Mouse (Mus musculus) hindbrain, embryonic 13.5 days (tissue): ENCODE measurements around the gene Olfr1532-ps1. TPM values are rescaled to one million over a fixed set of nuclear protein-coding genes. Genes with fewer than 3 reads are reported as not detected.
"Not testable (repeated sequence)": the region's sequence is repeated elsewhere in the genome, so short reads cannot be mapped to it uniquely, and the experiment has no call there.

Experiments used
- ATAC-seq: fragments of 200-750 bp; cut with Nextera tagmentation; 2 replicates; pipeline ENCODE4 v1.8.0; 2017; ENCODE audit warnings: moderate TSS enrichment; ENCODE audit not compliant: low FRiP score
- H3K27ac ChIP-seq: fragments of 300-500 bp; sonication (generic); 2 replicates; pipeline ENCODE4 v1.5.1; 2015; ENCODE audit warnings: inconsistent platforms, mild to moderate bottlenecking, moderate library complexity
- H3K27me3 ChIP-seq: fragments of 300-500 bp; sonication (generic); 2 replicates; pipeline ENCODE4 v1.6.1; 2015; ENCODE audit warnings: mild to moderate bottlenecking, inconsistent platforms
- H3K36me3 ChIP-seq: fragments of 300-500 bp; sonication (generic); 2 replicates; pipeline ENCODE4 v1.6.1; 2015; ENCODE audit warnings: mild to moderate bottlenecking, inconsistent platforms
- H3K4me1 ChIP-seq: fragments of 300-500 bp; sonication (generic); replicated peaks from 2 replicates; pipeline ENCODE4 v1.6.1; 2015; ENCODE audit warnings: inconsistent platforms
- H3K4me2 ChIP-seq: fragments of 300-500 bp; sonication (generic); 2 replicates; pipeline ENCODE4 v1.6.1; 2015; ENCODE audit warnings: inconsistent platforms, mild to moderate bottlenecking, moderate library complexity
- H3K4me3 ChIP-seq: fragments of 300-500 bp; sonication (generic); 2 replicates; pipeline ENCODE4 v1.5.1; 2015; ENCODE audit warnings: mild to moderate bottlenecking, inconsistent platforms
- H3K9ac ChIP-seq: fragments of 300-500 bp; sonication (generic); 2 replicates; pipeline ENCODE4 v1.6.1; 2015; ENCODE audit warnings: mild to moderate bottlenecking, inconsistent platforms
- H3K9me3 ChIP-seq: fragments of 300-500 bp; sonication (generic); 2 replicates; pipeline ENCODE4 v1.6.1; 2016; ENCODE audit warnings: inconsistent platforms
- WGBS: fragments of 180-500 bp; shearing (Covaris S2); methylation state at CpG from one replicate; pipeline ENCODE4 v1.1.7; 2015; 5-methylcytosine and 5-hydroxymethylcytosine counted together
- polyA plus RNA-seq: library from polyadenylated mRNA; unstranded; fragments of >200 nt; fragmentation: Nextera tagmentation; extraction: Ambion mirVana; gene quantifications from 2 replicates; pipeline ENCODE4 v1.2.1, GENCODE M21; 2015

The Olfr1532-ps1 gene
- polyA plus RNA-seq = not detected in 2 replicates

DNA sequence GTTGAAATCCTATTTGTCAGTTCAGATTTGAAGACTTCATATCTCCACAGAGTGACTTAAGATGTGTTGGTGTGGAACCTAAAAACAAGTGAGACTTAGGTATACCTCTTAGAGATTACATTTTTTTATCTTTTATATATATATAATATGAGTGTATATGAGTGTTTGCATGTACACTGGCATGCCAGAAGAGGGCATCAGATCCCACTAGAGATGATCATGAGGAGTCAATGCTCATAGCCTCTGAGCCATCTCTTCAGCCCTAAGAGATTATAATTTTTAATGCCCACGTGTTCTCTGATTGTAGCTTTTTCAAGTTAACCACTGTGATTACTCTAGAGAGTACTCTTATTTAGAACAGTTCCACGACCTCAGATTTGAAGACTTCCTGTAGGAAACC, at the start of gene Olfr1532-ps1:
Gene Olfr1532-ps1, plus strand, starts transcription at position 326 of the 400 bp plus-strand sequence.
- no peaks in the 10 kb centered on the region for H3K9me3 ChIP-seq
- no peak within 1 kb of the TSS for H3K9ac ChIP-seq
- H3K4me2 ChIP-seq = no peak within 1 kb of the TSS
- H3K36me3 ChIP-seq = no peaks in the 10 kb centered on the region
- no peaks in the 10 kb centered on the region for H3K27me3 ChIP-seq
- no peak for ATAC-seq
- WGBS = 72% methylated on average over 2 of the region's 2 CpGs
- H3K27ac ChIP-seq = no peak within 1 kb of the TSS
- no peak within 1 kb of the TSS for H3K4me3 ChIP-seq
- H3K4me1 ChIP-seq = no peaks in the 10 kb centered on the region

- Histone ChIP-seq H3K4me3 (no peak within 1 kb of the TSS), H3K27ac (no peak within 1 kb of the TSS), H3K9me3 (no peaks in the 10 kb centered on the region), H3K27me3 (no peaks in the 10 kb centered on the region), H3K4me1 (no peaks in the 10 kb centered on the region), H3K4me2 (no peak within 1 kb of the TSS), H3K36me3 (no peaks in the 10 kb centered on the region), H3K9ac (no peak within 1 kb of the TSS)
- no peak for ATAC-seq
These were observed 44.9 kb upstream of the Olfr1532-ps1 start, which contains the start of gene Olfr704 for GRCm38 (mm10) chr7:106862885-106863284. Olfr704 (plus strand) TSS chr7:106863185.

DNA sequence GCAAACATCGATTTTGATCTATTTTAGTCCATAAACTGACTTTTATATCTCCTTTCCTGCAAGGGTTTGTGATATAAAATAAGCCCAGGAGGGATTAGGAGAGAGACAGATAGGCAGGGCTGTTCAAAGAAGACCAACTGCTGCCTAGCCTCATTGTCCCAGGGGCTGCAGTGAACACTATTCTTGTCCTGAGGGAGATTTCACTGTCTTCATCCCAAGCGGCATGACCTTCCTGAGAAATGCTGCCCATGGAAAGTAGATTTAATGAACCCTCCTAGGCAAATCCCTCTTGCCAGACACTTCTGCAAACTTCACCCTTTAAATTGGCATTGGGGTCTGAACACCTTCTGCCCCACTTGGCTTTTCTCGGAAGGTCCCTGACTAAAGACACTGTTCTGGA, 31.0 kb upstream of the Olfr1532-ps1 start, which contains the start of gene Olfr705:
Gene Olfr705, minus strand, starts transcription at position 101 of the 400 bp plus-strand sequence.
- no peak within 1 kb of the TSS for H3K4me2 ChIP-seq
- no peak within 1 kb of the TSS for H3K4me3 ChIP-seq
- no peaks in the 10 kb centered on the region for H3K9me3 ChIP-seq
- H3K36me3 ChIP-seq = no peaks in the 10 kb centered on the region
- no peaks in the 10 kb centered on the region for H3K27me3 ChIP-seq
- 87% methylated on average over 3 of the region's 3 CpGs for WGBS
- H3K4me1 ChIP-seq = no peaks in the 10 kb centered on the region
- H3K27ac ChIP-seq = no peak within 1 kb of the TSS
- no peak for ATAC-seq
- H3K9ac ChIP-seq = no peak within 1 kb of the TSS

DNA sequence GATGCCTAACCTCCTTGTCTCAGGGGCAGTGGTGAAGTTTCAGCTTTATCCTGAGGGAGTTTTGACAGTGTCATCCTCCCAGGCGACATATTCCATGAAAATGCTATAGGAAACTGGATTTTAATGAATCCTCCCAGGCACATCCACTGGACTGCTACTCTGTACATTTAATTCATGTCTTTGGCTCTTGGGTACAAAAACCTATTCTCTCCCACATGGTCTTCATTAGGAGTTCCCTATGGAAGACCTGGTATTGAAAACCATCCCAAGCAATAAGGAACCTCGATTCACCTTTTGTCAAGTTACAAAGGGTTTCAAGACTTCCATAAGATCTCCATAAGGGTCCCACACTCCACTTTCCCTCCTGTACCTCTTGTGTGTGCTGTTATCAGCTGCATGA, 19.7 kb upstream of the Olfr1532-ps1 start, which contains the start of gene Olfr706:
Gene Olfr706, minus strand, starts transcription at position 101 of the 400 bp plus-strand sequence.
- 85% methylated on average over 2 of the region's 2 CpGs for WGBS
- no peaks in the 10 kb centered on the region for H3K27me3 ChIP-seq
- no peaks in the 10 kb centered on the region for H3K9me3 ChIP-seq
- no peak within 1 kb of the TSS for H3K27ac ChIP-seq
- no peak within 1 kb of the TSS for H3K4me3 ChIP-seq
- H3K4me1 ChIP-seq = no peaks in the 10 kb centered on the region
- no peaks in the 10 kb centered on the region for H3K36me3 ChIP-seq
- H3K9ac ChIP-seq = no peak within 1 kb of the TSS
- H3K4me2 ChIP-seq = no peak within 1 kb of the TSS
- ATAC-seq = no peak

- H3K4me3 ChIP-seq, H3K27ac ChIP-seq, H3K9me3 ChIP-seq, ATAC-seq, H3K9ac ChIP-seq, H3K4me2 ChIP-seq, H3K4me1 ChIP-seq, H3K27me3 ChIP-seq, H3K36me3 ChIP-seq: not testable (repeated sequence)
- WGBS = 88% methylated on average over 3 of the region's 3 CpGs
These were observed 6.7 kb upstream of the Olfr1532-ps1 start, which contains the start of gene Olfr707 for GRCm38 (mm10) chr7:106901141-106901540. Olfr707 (minus strand) TSS chr7:106901241.

DNA sequence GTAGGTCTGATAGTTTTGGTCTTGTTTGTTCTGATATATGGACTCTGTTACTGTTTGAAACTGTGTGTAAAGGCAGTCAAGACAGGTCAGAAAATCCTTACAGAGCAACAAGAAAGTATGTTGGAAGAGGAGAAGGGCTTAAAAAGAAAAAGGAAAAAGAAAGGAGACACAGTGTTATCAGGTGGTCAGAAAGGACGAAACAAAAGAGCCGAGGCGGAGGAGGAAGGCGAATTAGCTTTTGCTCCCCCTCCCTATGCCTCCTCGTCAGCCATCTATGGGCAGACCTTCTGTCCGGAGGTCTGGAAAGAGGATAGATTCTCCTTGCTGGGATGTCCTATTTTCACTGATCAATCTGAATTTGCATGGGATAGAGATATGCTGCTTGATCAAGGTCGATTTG, 13.2 kb downstream of the Olfr1532-ps1 start:
- not testable (repeated sequence) for H3K9me3 ChIP-seq, ATAC-seq, H3K27me3 ChIP-seq, H3K9ac ChIP-seq, H3K27ac ChIP-seq, H3K4me2 ChIP-seq, H3K4me1 ChIP-seq, H3K36me3 ChIP-seq, H3K4me3 ChIP-seq
- 84% methylated on average over 7 of the region's 7 CpGs for WGBS

DNA sequence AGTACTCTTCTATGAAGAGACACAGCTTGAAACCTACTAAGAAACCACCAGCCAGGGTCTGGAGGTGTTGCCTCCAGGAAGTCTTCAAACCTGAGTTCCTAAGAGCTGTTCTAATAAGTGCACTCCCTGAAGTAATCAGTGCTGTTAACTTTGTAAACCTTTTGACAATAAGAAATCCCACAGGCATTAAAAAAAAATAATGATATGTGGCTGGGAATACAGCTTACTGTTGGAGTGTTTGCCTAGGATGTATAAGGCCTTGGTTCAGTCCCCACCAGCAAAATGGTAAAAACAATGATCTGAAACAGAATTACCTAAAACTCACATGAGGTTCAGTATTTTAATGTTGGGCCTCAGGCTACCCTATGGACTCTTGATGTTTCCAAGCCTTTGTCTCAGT, 24.3 kb downstream of the Olfr1532-ps1 start, which contains the start of gene Olfr709-ps1:
Gene Olfr709-ps1, minus strand, starts transcription at position 101 of the 400 bp plus-strand sequence.
- Histone ChIP-seq H3K27ac (no peak within 1 kb of the TSS), H3K36me3 (no peaks in the 10 kb centered on the region), H3K9ac (no peak within 1 kb of the TSS), H3K27me3 (no peaks in the 10 kb centered on the region), H3K4me3 (no peak within 1 kb of the TSS), H3K4me2 (no peak within 1 kb of the TSS), H3K9me3 (no peaks in the 10 kb centered on the region), H3K4me1 (no peaks in the 10 kb centered on the region)
- no peak for ATAC-seq

GRCm38 (mm10) chr7:106948212-106948611, 40.4 kb downstream of the Olfr1532-ps1 start, which contains the start of gene Olfr710:
Olfr710 (minus strand) TSS chr7:106948312.
- Histone ChIP-seq H3K36me3 (no peaks in the 10 kb centered on the region), H3K9ac (no peak within 1 kb of the TSS), H3K4me1 (no peaks in the 10 kb centered on the region), H3K9me3 (no peaks in the 10 kb centered on the region), H3K27ac (no peak within 1 kb of the TSS), H3K4me2 (no peak within 1 kb of the TSS), H3K27me3 (no peaks in the 10 kb centered on the region), H3K4me3 (no peak within 1 kb of the TSS)
- no peak for ATAC-seq
- 81% methylated on average over 3 of the region's 3 CpGs for WGBS

- H3K36me3 ChIP-seq = no peaks in the 10 kb centered on the region
- no peak within 1 kb of the TSS for H3K27ac ChIP-seq
- 88% methylated on average over 1 of the region's 1 CpGs for WGBS
- H3K27me3 ChIP-seq = no peaks in the 10 kb centered on the region
- H3K4me3 ChIP-seq = no peak within 1 kb of the TSS
- H3K4me1 ChIP-seq = no peaks in the 10 kb centered on the region
- H3K9me3 ChIP-seq = no peaks in the 10 kb centered on the region
- H3K4me2 ChIP-seq = no peak within 1 kb of the TSS
- no peak for ATAC-seq
- H3K9ac ChIP-seq = no peak within 1 kb of the TSS
These were observed 56.0 kb downstream of the Olfr1532-ps1 start, which contains the start of gene Olfr6 for GRCm38 (mm10) chr7:106963837-106964236. Olfr6 (minus strand) TSS chr7:106963937.

Other genes starting within 250 kb of the Olfr1532-ps1 start
- gene Olfr693, start 227.4 kb upstream of the Olfr1532-ps1 start, polyA plus RNA-seq = not detected in 2 replicates
- not detected in 2 replicates for gene Olfr694, start 216.2 kb upstream of the Olfr1532-ps1 start, polyA plus RNA-seq
- gene Olfr695, start 191.6 kb upstream of the Olfr1532-ps1 start, polyA plus RNA-seq = not detected in 2 replicates
- not detected in 2 replicates for gene Olfr697, start 165.6 kb upstream of the Olfr1532-ps1 start, polyA plus RNA-seq
- gene Olfr698, start 152.6 kb upstream of the Olfr1532-ps1 start, polyA plus RNA-seq = not detected in 2 replicates
- not detected in 2 replicates for gene Olfr699, start 114.8 kb upstream of the Olfr1532-ps1 start, polyA plus RNA-seq
- gene Olfr700, start 99.2 kb upstream of the Olfr1532-ps1 start, polyA plus RNA-seq = not detected in 2 replicates
- not detected in 2 replicates for gene Olfr701, start 93.9 kb upstream of the Olfr1532-ps1 start, polyA plus RNA-seq
- not detected in 2 replicates for gene Olfr702, start 74.1 kb upstream of the Olfr1532-ps1 start, polyA plus RNA-seq
- not detected in 2 replicates for gene Olfr703, start 64.6 kb upstream of the Olfr1532-ps1 start, polyA plus RNA-seq
- not detected in 2 replicates for gene Olfr704, start 44.8 kb upstream of the Olfr1532-ps1 start, polyA plus RNA-seq
- not detected in 2 replicates for gene Olfr705, start 31.1 kb upstream of the Olfr1532-ps1 start, polyA plus RNA-seq
- gene Olfr706, start 19.8 kb upstream of the Olfr1532-ps1 start, polyA plus RNA-seq = not detected in 2 replicates
- not detected in 2 replicates for gene Olfr707, start 6.8 kb upstream of the Olfr1532-ps1 start, polyA plus RNA-seq
- gene Olfr709-ps1, start 24.2 kb downstream of the Olfr1532-ps1 start, polyA plus RNA-seq = not detected in 2 replicates
- gene Olfr710, start 40.3 kb downstream of the Olfr1532-ps1 start, polyA plus RNA-seq = not detected in 2 replicates
- gene Olfr6, start 55.9 kb downstream of the Olfr1532-ps1 start, polyA plus RNA-seq = not detected in 2 replicates
- gene Olfr711, start 67.5 kb downstream of the Olfr1532-ps1 start, polyA plus RNA-seq = not detected in 2 replicates
- gene Olfr2, start 98.1 kb downstream of the Olfr1532-ps1 start, polyA plus RNA-seq = not detected in 2 replicates
- not detected in 2 replicates for gene Olfr713, start 123.2 kb downstream of the Olfr1532-ps1 start, polyA plus RNA-seq
- gene Olfr714, start 163.0 kb downstream of the Olfr1532-ps1 start, polyA plus RNA-seq = not detected in 2 replicates
- not detected in 2 replicates for gene Olfr17, start 185.2 kb downstream of the Olfr1532-ps1 start, polyA plus RNA-seq
- not detected in 2 replicates for gene Olfr715b, start 202.4 kb downstream of the Olfr1532-ps1 start, polyA plus RNA-seq
- not detected in 2 replicates for gene Olfr715, start 223.1 kb downstream of the Olfr1532-ps1 start, polyA plus RNA-seq
- not detected in 2 replicates for gene Olfr716, start 230.3 kb downstream of the Olfr1532-ps1 start, polyA plus RNA-seq